Mouse (Mus musculus) mesoderm, embryonic 11.5 days (tissue): ENCODE measurements at regions not wholly inside any gene's neighbourhood (a gene's known extent, or its start where the extent isn't known, plus 50 kb on each side); places are given as distances from the start of the nearest gene placed in this dataset.

Experiments used
- DNase-seq: peaks from one replicate; pipeline ENCODE4 v3.0.0-alpha.2; 2012; ENCODE audit warnings: low read depth, low spot score

DNA sequence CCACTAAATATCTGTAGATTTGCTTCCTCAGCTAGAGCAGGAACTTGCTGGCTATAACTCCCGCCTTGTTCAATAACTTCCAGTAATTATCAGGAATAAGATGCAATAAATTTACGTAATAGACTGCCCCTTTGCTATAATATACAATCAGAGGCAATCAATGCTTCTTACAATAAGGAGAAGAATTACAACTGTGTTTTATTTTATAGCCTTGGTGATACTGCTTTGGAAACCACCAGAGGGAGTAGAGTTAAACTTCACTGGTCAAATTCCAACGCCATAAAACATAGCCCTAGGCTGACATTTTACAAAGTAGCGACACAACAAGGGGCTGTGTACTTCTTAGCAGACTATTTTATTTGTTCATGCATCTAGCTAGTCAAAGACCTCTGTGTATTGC, 95.7 kb downstream of the Tex13c1 start:
- DNase-seq = peak; percentile 0

DNA sequence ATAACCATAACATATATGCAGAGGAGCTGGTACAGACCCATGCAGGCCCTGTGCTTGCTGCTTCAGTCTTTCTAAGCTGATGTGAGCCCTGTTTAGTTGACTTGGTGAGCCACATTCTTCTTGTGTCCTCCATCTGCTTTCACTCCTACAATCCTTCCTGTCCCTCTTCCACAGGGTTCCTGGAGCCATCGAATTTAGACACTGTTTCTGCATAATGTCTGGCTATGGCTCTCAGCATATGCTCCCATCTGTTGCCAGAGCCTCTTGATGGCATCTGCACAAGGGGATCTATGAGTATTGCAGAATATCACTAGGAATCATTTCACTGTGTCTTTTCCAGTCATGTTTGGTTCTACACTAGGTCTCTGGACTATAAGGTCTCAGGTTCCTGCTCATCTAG, 145.9 kb downstream of the Tex13c1 start:
- no peak for DNase-seq

DNA sequence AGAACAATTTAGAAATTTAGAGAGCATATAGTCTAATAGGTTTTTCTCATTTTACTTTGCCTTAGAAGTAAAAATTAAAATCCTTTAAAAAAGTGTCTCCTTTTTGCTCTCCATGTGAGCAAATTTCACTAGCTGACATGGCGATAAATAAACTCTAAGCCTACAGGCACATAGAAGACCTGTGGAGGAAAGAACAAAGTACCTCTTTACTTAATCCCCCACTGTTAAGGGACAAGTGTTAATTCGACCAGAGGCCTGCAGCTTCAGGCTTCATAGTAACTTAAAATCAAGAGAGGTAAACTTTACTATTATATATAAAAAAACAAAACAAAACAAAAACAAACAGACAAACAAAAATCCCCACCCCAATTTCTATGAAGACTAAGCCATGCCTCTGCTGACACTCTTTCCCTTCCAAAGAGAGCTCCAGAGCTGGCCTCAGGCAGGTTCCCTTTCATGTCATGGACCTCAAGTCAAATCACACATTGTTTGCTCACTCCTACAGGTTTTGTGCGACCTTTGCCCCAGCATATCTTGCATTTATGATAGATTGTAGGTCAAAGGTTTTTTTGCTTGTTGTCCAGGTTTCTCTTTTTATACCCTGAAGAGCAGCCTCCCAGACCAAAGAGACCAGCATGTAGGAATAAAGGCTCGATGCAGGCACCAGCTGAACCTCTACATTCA, 149.0 kb downstream of the Tex13c1 start:
- no peak for DNase-seq
